Comparison of ENCODE assay signal across 21 mouse cellular contexts in the genomic region with DNA sequence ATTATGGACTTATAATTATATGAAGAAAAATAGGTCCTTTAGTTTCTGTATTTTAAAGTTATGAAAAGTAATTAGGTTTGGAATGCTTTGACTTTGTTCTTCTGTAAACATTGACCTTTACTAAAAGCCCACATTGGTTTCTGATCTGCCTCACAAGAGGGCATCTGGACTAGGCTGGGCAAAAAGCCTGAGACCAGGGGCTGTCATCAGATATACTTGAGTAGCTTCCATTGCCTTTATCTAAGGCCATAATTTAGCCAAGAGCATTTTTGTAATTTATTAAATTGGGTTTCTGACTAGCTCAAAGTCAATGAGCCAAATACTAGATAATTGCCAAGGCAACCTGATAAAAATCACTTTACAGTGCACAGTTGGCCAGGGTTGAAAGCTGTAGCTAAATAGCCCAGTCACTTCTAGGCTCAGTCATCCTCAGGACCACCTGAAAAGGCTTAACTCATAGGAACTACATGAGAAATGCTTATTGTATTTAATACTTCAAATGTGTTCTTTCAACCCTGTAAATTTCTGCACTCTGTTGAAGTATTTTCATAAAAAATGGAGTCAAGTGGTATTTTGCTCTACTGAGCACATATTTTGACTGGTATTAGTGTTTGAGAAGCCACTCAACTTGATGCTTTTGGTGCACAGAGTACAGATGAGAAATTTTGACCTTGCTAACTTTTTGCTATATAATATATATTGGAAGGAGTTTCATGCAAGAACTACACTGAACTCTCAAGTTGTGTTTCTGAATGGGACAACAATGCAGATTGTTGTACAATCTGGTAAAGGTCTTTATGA.
DNase-seq lines count a peak whose midpoint lies in the region; ATAC-seq lines count a peak whose summit lies in the region.
"Had no signal": no experiment of that assay in that cellular context is flagged by ENCODE, and none has a peak within 500 bp of the region (broad histone marks: within the 10 kb centered on the region; RNA-seq: fewer than 3 reads in every experiment).

No protein-coding gene starts in this region.

- DNase-seq in embryonic facial prominence, embryonic 11.5 days (ENCODE audit: low spot score): peak; percentile 25
- no peak for DNase-seq in embryonic facial prominence, embryonic 10.5 days (ENCODE audit: low spot score)
- no peak for DNase-seq in kidney, postnatal 25 days
- DNase-seq in lung, adult 18-20 months: no peak
- peak; percentile 35 for DNase-seq in MN1 (ENCODE audit: low spot score)
- DNase-seq: adrenal gland, postnatal 36 days; cerebellum, adult 2 months; gastrocnemius, postnatal 10 days; heart, adult 18-20 months; heart, postnatal 10 days; heart, postnatal 4 days had no signal

- no peak overlapping the region for H3K27ac ChIP-seq in embryonic facial prominence, embryonic 11.5 days (replicated peaks; ENCODE audit: low read depth, low read length)
- H3K27ac ChIP-seq in embryonic facial prominence, embryonic 10.5 days (replicated peaks): no peak overlapping the region
- peak overlapping the region; percentile 22; the same call in 1 of the 2 replicates for H3K27ac ChIP-seq in kidney, embryonic 15.5 days
- H3K27ac ChIP-seq in lung, embryonic 16.5 days (ENCODE audit: low read length): peak overlapping the region; percentile 36; the same call in 1 of the 2 replicates
- H3K27ac ChIP-seq in hindbrain, embryonic 12.5 days: no peak overlapping the region
- H3K27ac ChIP-seq: embryonic facial prominence, embryonic 12.5 days; forebrain, embryonic 12.5 days; heart, embryonic 10.5 days; hindbrain, embryonic 13.5 days had no signal

- no peak overlapping the region for H3K4me3 ChIP-seq in embryonic facial prominence, embryonic 11.5 days (ENCODE audit: low read depth, low read length)
- no peak overlapping the region for H3K4me3 ChIP-seq in embryonic facial prominence, embryonic 10.5 days
- no peak overlapping the region for H3K4me3 ChIP-seq in kidney, embryonic 15.5 days (replicated peaks)
- H3K4me3 ChIP-seq in lung, embryonic 16.5 days (ENCODE audit: low read length): no peak overlapping the region
- H3K4me3 ChIP-seq in hindbrain, embryonic 12.5 days: no peak overlapping the region
- H3K4me3 ChIP-seq: embryonic facial prominence, embryonic 12.5 days; forebrain, embryonic 12.5 days; heart, embryonic 10.5 days; hindbrain, embryonic 13.5 days had no signal

- H3K9ac ChIP-seq in embryonic facial prominence, embryonic 11.5 days (replicated peaks; ENCODE audit: low read length): no peak overlapping the region
- H3K9ac ChIP-seq in kidney, embryonic 15.5 days: no peak overlapping the region
- H3K9ac ChIP-seq in lung, embryonic 16.5 days (ENCODE audit: low read length): no peak overlapping the region
- no peak overlapping the region for H3K9ac ChIP-seq in hindbrain, embryonic 12.5 days
- H3K9ac ChIP-seq: embryonic facial prominence, embryonic 12.5 days; forebrain, embryonic 12.5 days; hindbrain, embryonic 13.5 days had no signal

- no peaks in the 10 kb centered on the region for H3K36me3 ChIP-seq in embryonic facial prominence, embryonic 11.5 days (replicated peaks; ENCODE audit: control insufficient read depth, insufficient read depth, low read depth, low read length)
- H3K36me3 ChIP-seq in embryonic facial prominence, embryonic 10.5 days (replicated peaks): no peaks in the 10 kb centered on the region
- no peaks in the 10 kb centered on the region for H3K36me3 ChIP-seq in kidney, embryonic 15.5 days
- no peaks in the 10 kb centered on the region for H3K36me3 ChIP-seq in lung, embryonic 16.5 days (ENCODE audit: control insufficient read depth, insufficient read depth, low read length)
- H3K36me3 ChIP-seq in hindbrain, embryonic 12.5 days: no peaks in the 10 kb centered on the region
- H3K36me3 ChIP-seq: embryonic facial prominence, embryonic 12.5 days; forebrain, embryonic 12.5 days; heart, embryonic 10.5 days; hindbrain, embryonic 13.5 days had no signal

- H3K9me3 ChIP-seq in embryonic facial prominence, embryonic 11.5 days (replicated peaks; ENCODE audit: control insufficient read depth, low read length): no peaks in the 10 kb centered on the region
- no peaks in the 10 kb centered on the region for H3K9me3 ChIP-seq in embryonic facial prominence, embryonic 10.5 days
- H3K9me3 ChIP-seq in kidney, embryonic 15.5 days (replicated peaks): no peaks in the 10 kb centered on the region
- no peaks in the 10 kb centered on the region for H3K9me3 ChIP-seq in lung, embryonic 16.5 days (ENCODE audit: control insufficient read depth, low read length)
- no peaks in the 10 kb centered on the region for H3K9me3 ChIP-seq in hindbrain, embryonic 12.5 days (replicated peaks)
- H3K9me3 ChIP-seq: embryonic facial prominence, embryonic 12.5 days; forebrain, embryonic 12.5 days; heart, embryonic 10.5 days; hindbrain, embryonic 13.5 days had no signal

- no peak for ATAC-seq in embryonic facial prominence, embryonic 11.5 days (replicated peaks; ENCODE audit: insufficient number of reproducible peaks, low FRiP score, low TSS enrichment, low read depth)
- peak; percentile 87 for ATAC-seq in kidney, embryonic 15.5 days (replicated peaks; ENCODE audit: low FRiP score)
- ATAC-seq in lung, embryonic 16.5 days (ENCODE audit: low read depth): peak; percentile 95
- ATAC-seq in hindbrain, embryonic 12.5 days (ENCODE audit: low FRiP score): no peak
- ATAC-seq: activated CD4-positive, CD25-positive, alpha-beta regulatory T cell, adult 4 months; forebrain, embryonic 16.5 days; Patski had no signal

- H3K4me2 ChIP-seq in embryonic facial prominence, embryonic 11.5 days (ENCODE audit: low read depth, low read length): no peak overlapping the region
- no peak overlapping the region for H3K4me2 ChIP-seq in kidney, embryonic 15.5 days
- H3K4me2 ChIP-seq in lung, embryonic 16.5 days (ENCODE audit: low read depth, low read length): no peak overlapping the region
- H3K4me2 ChIP-seq in hindbrain, embryonic 12.5 days (replicated peaks): no peak overlapping the region
- H3K4me2 ChIP-seq: embryonic facial prominence, embryonic 12.5 days; forebrain, embryonic 12.5 days; hindbrain, embryonic 13.5 days had no signal

- no peaks in the 10 kb centered on the region for H3K4me1 ChIP-seq in embryonic facial prominence, embryonic 11.5 days (ENCODE audit: control insufficient read depth, insufficient read depth, low read length)
- H3K4me1 ChIP-seq in embryonic facial prominence, embryonic 10.5 days: no peaks in the 10 kb centered on the region
- no peaks in the 10 kb centered on the region for H3K4me1 ChIP-seq in kidney, embryonic 15.5 days
- H3K4me1 ChIP-seq in lung, embryonic 16.5 days (replicated peaks; ENCODE audit: control insufficient read depth, insufficient read depth, low read length): no peaks in the 10 kb centered on the region
- no peaks in the 10 kb centered on the region for H3K4me1 ChIP-seq in hindbrain, embryonic 12.5 days
- H3K4me1 ChIP-seq: embryonic facial prominence, embryonic 12.5 days; forebrain, embryonic 12.5 days; heart, embryonic 10.5 days; hindbrain, embryonic 13.5 days had no signal

- no peaks in the 10 kb centered on the region for H3K27me3 ChIP-seq in embryonic facial prominence, embryonic 11.5 days (ENCODE audit: control insufficient read depth, insufficient read depth, low read length)
- H3K27me3 ChIP-seq in embryonic facial prominence, embryonic 10.5 days (replicated peaks; ENCODE audit: low read depth, poor library complexity, severe bottlenecking): no peaks in the 10 kb centered on the region
- H3K27me3 ChIP-seq in kidney, embryonic 15.5 days: no peaks in the 10 kb centered on the region
- no peaks in the 10 kb centered on the region for H3K27me3 ChIP-seq in lung, embryonic 16.5 days (ENCODE audit: control insufficient read depth, insufficient read depth, low read depth, low read length)
- no peaks in the 10 kb centered on the region for H3K27me3 ChIP-seq in hindbrain, embryonic 12.5 days
- H3K27me3 ChIP-seq: embryonic facial prominence, embryonic 12.5 days; forebrain, embryonic 12.5 days; hindbrain, embryonic 13.5 days; Patski had no signal

Comparison
In these comparisons a context has a peak if more than half of its experiments do, and no peak if none do; other contexts are left out.
1. DNase-seq: peak in embryonic facial prominence, embryonic 11.5 days (single experiment) and MN1 (single experiment); none in embryonic facial prominence, embryonic 10.5 days (single experiment), kidney, postnatal 25 days (0 of 2) and lung, adult 18-20 months (0 of 2).
2. ATAC-seq: peak in kidney, embryonic 15.5 days (single experiment) and lung, embryonic 16.5 days (single experiment); none in embryonic facial prominence, embryonic 11.5 days (single experiment) and hindbrain, embryonic 12.5 days (single experiment).
3. H3K27ac ChIP-seq: peak in kidney, embryonic 15.5 days (single experiment) and lung, embryonic 16.5 days (single experiment); none in embryonic facial prominence, embryonic 11.5 days (single experiment), embryonic facial prominence, embryonic 10.5 days (single experiment) and hindbrain, embryonic 12.5 days (single experiment).